Mouse (Mus musculus) heart, embryonic 14.5 days (tissue): ENCODE data around the gene Magoh. TPM values are rescaled to one million over a fixed set of nuclear protein-coding genes. Genes with fewer than 3 reads are reported as not detected.

Experiments used
- ATAC-seq: fragments of 200-750 bp; cut with Nextera tagmentation; 2 replicates; pipeline ENCODE4 v1.8.0; 2017; ENCODE audit warnings: low read depth, moderate TSS enrichment; ENCODE audit not compliant: insufficient number of reproducible peaks, insufficient read depth, low FRiP score
- H3K27ac ChIP-seq, 2 experiments: fragments of 200-500 bp in 1 of 2; fragments of 300-500 bp in 1 of 2; sonication (generic) in 1 of 2; replicated peaks in 1 of 2; 2 replicates each; pipeline ENCODE4 v1.5.1; 2012 to 2014; ENCODE audit warnings: low read depth in 2 of 2, low read length in 2 of 2, control low read depth in 1 of 2, mild to moderate bottlenecking in 1 of 2, mixed read lengths in 1 of 2; ENCODE audit not compliant: control insufficient read depth in 1 of 2, insufficient read depth in 1 of 2
- H3K27me3 ChIP-seq: fragments of 300-500 bp; sonication (generic); 2 replicates; pipeline ENCODE4 v1.6.1; 2014; ENCODE audit warnings: mild to moderate bottlenecking, low read length, control low read depth; ENCODE audit not compliant: control insufficient read depth, insufficient read depth
- H3K36me3 ChIP-seq: fragments of 300-500 bp; sonication (generic); 2 replicates; pipeline ENCODE4 v1.6.1; 2014; ENCODE audit warnings: mild to moderate bottlenecking, control low read depth, low read length, mixed read lengths; ENCODE audit not compliant: control insufficient read depth, insufficient read depth
- H3K4me1 ChIP-seq, 2 experiments: fragments of 200-500 bp in 1 of 2; fragments of 300-500 bp in 1 of 2; sonication (generic) in 1 of 2; 2 replicates each; pipeline ENCODE4 v1.6.1; 2012 to 2014; ENCODE audit warnings: low read length in 2 of 2, control low read depth in 1 of 2, mixed read lengths in 1 of 2; ENCODE audit not compliant: control insufficient read depth in 2 of 2, insufficient read depth in 2 of 2
- H3K4me2 ChIP-seq: fragments of 300-500 bp; sonication (generic); 2 replicates; pipeline ENCODE4 v1.6.1; 2014; ENCODE audit warnings: mild to moderate bottlenecking, low read length
- H3K4me3 ChIP-seq, 2 experiments: fragments of 200-500 bp in 1 of 2; fragments of 300-500 bp in 1 of 2; sonication (generic) in 1 of 2; 2 replicates each; pipeline ENCODE4 v1.5.1; 2012 to 2014; ENCODE audit warnings: low read length in 2 of 2, mild to moderate bottlenecking in 2 of 2, control low read depth in 1 of 2, low read depth in 1 of 2, moderate library complexity in 1 of 2; ENCODE audit not compliant: control insufficient read depth in 1 of 2, insufficient read depth in 1 of 2
- H3K9ac ChIP-seq: fragments of 300-500 bp; sonication (generic); 2 replicates; pipeline ENCODE4 v1.6.1; 2014; ENCODE audit warnings: mild to moderate bottlenecking, low read length
- H3K9me3 ChIP-seq: fragments of 300-500 bp; sonication (generic); 2 replicates; pipeline ENCODE4 v1.6.1; 2016; ENCODE audit warnings: low read length, control low read depth; ENCODE audit not compliant: control insufficient read depth
- WGBS: fragments of 180-500 bp; shearing (Covaris S2); extraction: QIAGEN DNeasy Blood & Tissue Kit; methylation state at CpG from one replicate; pipeline ENCODE4 v1.1.7; 2014; 5-methylcytosine and 5-hydroxymethylcytosine counted together
- polyA plus RNA-seq: library from polyadenylated mRNA; unstranded; fragments of >200 nt; fragmentation: Nextera tagmentation; extraction: Ambion mirVana; gene quantifications from 2 replicates; pipeline ENCODE4 v1.2.1, GENCODE M21; 2014

Magoh gene
- polyA plus RNA-seq, 1 experiment from 2014 or later, result 94.5 TPM

DNA sequence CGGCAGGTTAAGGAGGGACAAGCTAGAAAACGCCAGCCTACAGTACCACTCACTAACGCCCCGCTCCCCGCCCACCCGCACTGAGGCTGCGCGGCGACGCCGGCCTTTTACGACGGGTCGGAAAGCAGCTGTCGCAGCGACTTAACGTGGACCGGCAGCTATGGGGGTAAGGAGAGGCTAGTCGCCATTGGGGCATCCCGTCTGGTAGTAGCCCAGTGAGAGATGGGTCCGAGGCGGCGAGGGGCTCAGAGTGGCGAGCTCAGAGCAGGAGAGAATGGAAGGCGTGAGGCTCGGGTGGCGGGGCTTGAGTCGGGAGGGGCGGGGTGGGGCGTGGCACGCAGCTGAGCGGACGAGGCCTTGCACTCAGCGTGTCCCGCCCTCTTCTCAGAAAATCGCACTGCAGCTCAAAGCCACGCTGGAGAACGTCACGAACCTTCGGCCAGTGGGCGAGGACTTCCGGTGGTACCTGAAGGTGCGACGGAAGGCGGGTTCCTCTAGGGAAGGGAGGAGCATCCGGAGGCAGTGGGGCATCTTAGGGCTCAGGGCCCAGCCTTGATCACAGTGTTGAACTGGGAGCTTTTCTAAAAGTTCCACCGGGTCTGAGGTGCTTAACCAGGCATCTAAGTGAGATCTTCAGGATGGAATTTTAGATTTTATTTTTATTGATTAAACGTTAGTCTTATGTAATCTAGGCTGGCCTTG, 10.3 kb downstream of the Magoh start, which contains the start of gene 0610037L13Rik:
Gene 0610037L13Rik, plus strand, starts transcription at position 83 of the 702 bp plus-strand sequence.
- Histone ChIP-seq H3K27ac (peak within 1 kb of the TSS; percentile 82 to 86), H3K36me3 (peaks cover 63% of the 10 kb centered on the region), H3K27me3 (no peaks in the 10 kb centered on the region), H3K4me2 (peak within 1 kb of the TSS; percentile 90), H3K9me3 (no peaks in the 10 kb centered on the region), H3K9ac (peak within 1 kb of the TSS; percentile 81), H3K4me3 (peak within 1 kb of the TSS; percentile 64 to 77), H3K4me1 (peaks cover 0 to 12% of the 10 kb centered on the region in 2 experiments; a peak in 1 of 4 replicates)
- peak; percentile 91 for ATAC-seq
- WGBS, result under 1% methylated on average over 48 of the region's 48 CpGs

DNA sequence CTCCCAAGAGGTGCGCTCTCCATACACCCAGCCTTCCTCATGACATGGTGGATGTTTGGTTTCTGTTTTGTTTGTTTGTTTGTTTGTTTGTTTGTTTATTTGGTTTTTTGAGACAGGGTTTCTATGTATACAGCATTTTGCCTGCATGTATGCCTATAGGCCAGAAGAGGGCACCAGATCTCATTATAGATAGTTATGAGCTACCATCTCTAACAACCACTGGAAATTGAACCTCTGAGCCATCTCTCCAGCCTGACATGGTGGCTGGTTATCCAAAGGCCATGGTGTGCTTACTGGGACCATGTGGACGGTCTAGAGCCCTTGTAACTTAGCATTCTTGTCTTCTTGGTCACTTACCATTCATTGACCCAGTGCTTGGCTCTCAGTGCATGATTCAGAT, 13.1 kb downstream of the Magoh start:
- no peak for ATAC-seq
- WGBS, result 79% methylated on average over 2 of the region's 2 CpGs
- H3K9ac ChIP-seq, result no peak overlapping the region
- H3K27ac ChIP-seq, result no peak overlapping the region
- peaks cover 63% of the 10 kb centered on the region for H3K36me3 ChIP-seq
- H3K9me3 ChIP-seq, result no peaks in the 10 kb centered on the region
- H3K4me3 ChIP-seq, result no peak overlapping the region
- H3K4me1 ChIP-seq, result peaks cover 0 to 12% of the 10 kb centered on the region in 2 experiments; a peak in 1 of 4 replicates
- no peaks in the 10 kb centered on the region for H3K27me3 ChIP-seq
- H3K4me2 ChIP-seq, result no peak overlapping the region

DNA sequence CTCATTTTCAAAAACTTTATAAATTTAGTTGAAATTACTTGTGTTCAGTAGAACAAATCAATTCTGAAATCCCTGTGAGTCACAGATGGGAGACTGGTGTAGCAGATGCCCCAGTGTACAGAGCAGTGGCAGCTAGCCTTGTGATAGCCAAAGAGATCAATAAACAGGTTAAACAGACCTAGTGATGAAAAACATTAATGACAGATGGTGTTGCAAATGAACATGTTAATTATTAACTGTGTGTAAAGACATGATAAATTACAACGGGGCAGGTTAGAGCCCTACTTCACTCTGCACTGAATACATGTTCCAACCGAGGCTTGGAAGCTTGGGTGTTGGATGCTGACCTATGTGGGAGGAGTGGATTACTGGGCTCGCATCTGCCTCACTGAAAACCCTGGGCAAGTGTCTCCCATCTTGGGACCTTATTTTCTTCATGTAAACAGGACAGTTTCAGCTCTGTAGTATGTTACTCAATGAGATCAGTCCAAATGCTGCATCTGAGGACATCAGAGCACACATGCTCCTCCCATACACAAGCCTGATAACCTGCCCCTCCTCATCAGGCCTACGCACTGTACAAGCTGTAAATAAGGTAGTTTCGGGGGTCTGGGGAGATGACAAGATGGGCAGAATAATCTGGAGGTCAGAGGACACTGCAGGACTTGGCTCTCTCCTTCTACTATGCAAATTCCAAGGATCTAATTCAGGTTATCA, 19.8 kb downstream of the Magoh start:
- no peaks in the 10 kb centered on the region for H3K9me3 ChIP-seq
- H3K27ac ChIP-seq, result no peak overlapping the region
- ATAC-seq, result no peak
- H3K9ac ChIP-seq, result no peak overlapping the region
- no peaks in the 10 kb centered on the region for H3K4me1 ChIP-seq
- peaks cover 70% of the 10 kb centered on the region for H3K36me3 ChIP-seq
- H3K4me3 ChIP-seq, result no peak overlapping the region
- no peaks in the 10 kb centered on the region for H3K27me3 ChIP-seq
- no peak overlapping the region for H3K4me2 ChIP-seq
- 80% methylated on average over 5 of the region's 5 CpGs for WGBS

DNA sequence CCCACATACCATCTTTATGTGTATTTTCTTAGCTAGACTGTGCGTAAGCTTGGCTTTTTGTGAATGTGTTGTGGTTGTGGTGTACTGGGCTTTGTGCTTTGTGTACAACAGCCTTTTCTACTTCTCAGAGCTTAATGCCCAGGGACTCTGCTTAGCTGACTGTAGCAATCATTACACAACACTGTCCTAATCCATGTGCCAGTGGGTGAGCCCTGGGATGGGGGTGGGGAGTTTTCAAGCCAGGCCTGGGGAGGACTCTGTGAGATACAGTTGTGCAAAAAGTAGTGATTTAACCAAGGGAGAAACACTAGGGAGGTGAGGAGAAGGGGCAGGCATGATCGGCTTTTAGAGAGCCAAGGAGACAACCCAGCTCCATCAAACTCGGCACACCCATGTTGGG, 20.7 kb downstream of the Magoh start:
- 85% methylated on average over 3 of the region's 3 CpGs for WGBS
- H3K4me3 ChIP-seq, result no peak overlapping the region
- no peaks in the 10 kb centered on the region for H3K27me3 ChIP-seq
- no peaks in the 10 kb centered on the region for H3K4me1 ChIP-seq
- H3K27ac ChIP-seq, result no peak overlapping the region
- H3K9me3 ChIP-seq, result no peaks in the 10 kb centered on the region
- H3K9ac ChIP-seq, result no peak overlapping the region
- no peak for ATAC-seq
- H3K4me2 ChIP-seq, result no peak overlapping the region
- H3K36me3 ChIP-seq, result peaks cover 65% of the 10 kb centered on the region

DNA sequence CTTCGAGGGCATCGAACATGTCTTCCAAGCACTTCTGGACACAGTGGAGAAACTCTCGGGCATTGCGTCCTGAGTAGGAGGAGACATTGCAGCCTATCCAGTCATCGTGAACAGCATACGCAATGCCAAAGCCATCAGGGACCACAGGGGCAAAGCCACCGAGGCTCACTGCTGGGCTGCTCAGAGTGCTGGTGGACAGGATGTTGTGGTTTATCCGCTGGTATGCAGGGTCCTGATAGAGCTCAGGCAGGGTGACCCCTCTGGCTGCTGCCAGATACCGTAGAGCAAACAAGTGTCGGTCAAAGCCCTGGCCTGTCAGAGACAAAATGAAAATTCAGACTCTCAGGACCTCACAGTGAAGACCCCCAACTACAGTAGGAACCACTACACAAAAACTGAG, 24.7 kb downstream of the Magoh start:
- H3K36me3 ChIP-seq, result peaks cover 46% of the 10 kb centered on the region

DNA sequence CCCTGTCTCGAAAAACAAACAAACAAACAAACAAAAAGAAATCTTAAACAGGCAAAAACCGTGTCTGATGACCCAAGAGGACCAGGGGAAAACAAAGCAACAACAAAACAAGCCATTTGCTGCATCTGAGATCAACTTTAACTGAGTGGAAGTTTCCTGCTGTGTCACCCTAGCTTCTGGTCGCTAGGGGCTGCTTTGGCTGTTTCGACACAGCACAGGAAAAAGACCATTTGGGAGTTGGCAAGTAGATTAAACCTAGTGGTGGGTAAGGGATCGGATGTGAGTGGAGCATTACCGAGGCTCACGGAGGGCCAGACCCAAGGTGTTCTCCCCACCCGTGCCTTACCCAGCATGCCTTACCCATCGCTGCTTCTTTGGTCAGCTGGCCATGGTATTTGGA, 27.0 kb downstream of the Magoh start:
- H3K27ac ChIP-seq, result no peak overlapping the region
- no peak overlapping the region for H3K4me2 ChIP-seq
- H3K4me1 ChIP-seq, result no peaks in the 10 kb centered on the region
- H3K9ac ChIP-seq, result no peak overlapping the region
- no peak for ATAC-seq
- H3K36me3 ChIP-seq, result peaks cover 55% of the 10 kb centered on the region
- WGBS, result 79% methylated on average over 9 of the region's 9 CpGs
- H3K27me3 ChIP-seq, result no peaks in the 10 kb centered on the region
- H3K4me3 ChIP-seq, result no peak overlapping the region
- no peaks in the 10 kb centered on the region for H3K9me3 ChIP-seq

More for the DNA sequence above, 24.7 kb downstream of the Magoh start:
- Histone ChIP-seq H3K4me2 (no peak overlapping the region), H3K9me3 (no peaks in the 10 kb centered on the region), H3K27ac (no peak overlapping the region), H3K9ac (no peak overlapping the region), H3K4me3 (no peak overlapping the region), H3K4me1 (no peaks in the 10 kb centered on the region), H3K27me3 (no peaks in the 10 kb centered on the region)
- no peak for ATAC-seq
- WGBS, result 77% methylated on average over 10 of the region's 10 CpGs

DNA sequence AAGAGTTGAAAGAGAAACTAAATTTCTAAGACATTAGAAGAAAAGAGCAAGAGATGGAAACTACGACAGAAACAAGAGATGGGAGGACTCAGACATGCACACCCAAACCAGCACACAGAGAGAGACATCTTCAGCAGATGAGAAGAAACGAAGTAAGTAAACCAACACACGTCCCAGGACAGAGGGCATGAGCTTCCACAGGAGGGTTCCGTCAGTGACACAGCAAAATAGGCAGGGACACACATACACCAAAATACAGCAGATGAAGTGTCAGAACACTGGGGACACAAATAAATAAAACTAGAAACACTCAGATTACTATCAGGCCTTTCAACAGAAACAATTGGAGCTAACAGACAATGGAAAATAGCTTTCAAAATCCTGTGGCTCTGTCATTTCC, 30.5 kb downstream of the Magoh start:
- no peaks in the 10 kb centered on the region for H3K9me3 ChIP-seq
- no peak overlapping the region for H3K27ac ChIP-seq
- peaks cover 67% of the 10 kb centered on the region for H3K36me3 ChIP-seq
- H3K27me3 ChIP-seq, result no peaks in the 10 kb centered on the region
- H3K9ac ChIP-seq, result no peak overlapping the region
- no peak overlapping the region for H3K4me3 ChIP-seq
- no peak overlapping the region for H3K4me2 ChIP-seq
- ATAC-seq, result no peak
- WGBS, result 91% methylated on average over 4 of the region's 4 CpGs
- H3K4me1 ChIP-seq, result no peaks in the 10 kb centered on the region
